Mouse (Mus musculus): ENCODE data around the gene Rassf1. TPM values are rescaled to one million over a fixed set of nuclear protein-coding genes. Genes with fewer than 3 reads are reported as not detected.

The Rassf1 gene
- polyA plus RNA-seq, 1 experiment from 2014 or later, result 89.7 TPM

- no peak overlapping the region for H3K9ac ChIP-seq
- no peaks in the 10 kb centered on the region for H3K27me3 ChIP-seq
- H3K27ac ChIP-seq, result peak overlapping the region; percentile 87
- no peaks in the 10 kb centered on the region for H3K9me3 ChIP-seq
- peaks cover 39% of the 10 kb centered on the region for H3K36me3 ChIP-seq
- no peak for ATAC-seq (ENCODE audit: insufficient number of reproducible peaks, low FRiP score, low TSS enrichment, low read depth)
- 0 out of 2 replicates have a peak overlapping the region, but pooled peaks have one; percentile 43 for H3K4me3 ChIP-seq
- WGBS, result 70% methylated on average over 14 of the region's 14 CpGs
- peaks cover 54% of the 10 kb centered on the region for H3K4me1 ChIP-seq
- H3K4me2 ChIP-seq, result 0 out of 2 replicates have a peak overlapping the region, but pooled peaks have one; percentile 57
Observed at GRCm38 (mm10) chr9:107575579-107576356, 24.4 kb downstream of the Rassf1 start.

GRCm38 (mm10) chr9:107576357-107577107 is 25.2 kb downstream of the Rassf1 start, which contains the start of gene Hyal1:
Gene Hyal1 (plus strand): TSS chr9:107576927.
- no peaks in the 10 kb centered on the region for H3K9me3 ChIP-seq
- peak; percentile 60; the same call in 1 of the 2 replicates for ATAC-seq (ENCODE audit: insufficient number of reproducible peaks, low FRiP score, low TSS enrichment, low read depth)
- peak within 1 kb of the TSS; percentile 40; the same call in 1 of the 2 replicates for H3K9ac ChIP-seq
- 17% methylated on average over 16 of the region's 16 CpGs for WGBS
- peak within 1 kb of the TSS; percentile 87 for H3K27ac ChIP-seq
- peak within 1 kb of the TSS; percentile 43 for H3K4me3 ChIP-seq
- H3K27me3 ChIP-seq, result no peaks in the 10 kb centered on the region
- H3K36me3 ChIP-seq, result peaks cover 32% of the 10 kb centered on the region
- H3K4me1 ChIP-seq, result peaks cover 50% of the 10 kb centered on the region
- peak within 1 kb of the TSS; percentile 57 for H3K4me2 ChIP-seq

- H3K9me3 ChIP-seq, result no peaks in the 10 kb centered on the region
- H3K27me3 ChIP-seq, result no peaks in the 10 kb centered on the region
- peaks cover 23% of the 10 kb centered on the region for H3K36me3 ChIP-seq
- H3K9ac ChIP-seq, result no peak overlapping the region
- H3K27ac ChIP-seq, result no peak overlapping the region
- H3K4me3 ChIP-seq, result no peak overlapping the region
- H3K4me1 ChIP-seq, result peaks cover 55% of the 10 kb centered on the region
- no peak for ATAC-seq (ENCODE audit: insufficient number of reproducible peaks, low FRiP score, low TSS enrichment, low read depth)
- 0 out of 2 replicates have a peak overlapping the region, but pooled peaks have one; percentile 6 for H3K4me2 ChIP-seq
- WGBS, result 93% methylated on average over 10 of the region's 10 CpGs
Observed at GRCm38 (mm10) chr9:107577871-107578270, 26.5 kb downstream of the Rassf1 start.

GRCm38 (mm10) chr9:107578587-107578986 is 27.2 kb downstream of the Rassf1 start, which contains the start of gene Naa80:
Gene Naa80 (plus strand): TSS chr9:107578887.
- H3K36me3 ChIP-seq, result peaks cover 22% of the 10 kb centered on the region
- peak within 1 kb of the TSS; percentile 70; the same call in 1 of the 2 replicates for H3K4me2 ChIP-seq
- peaks cover 55% of the 10 kb centered on the region for H3K4me1 ChIP-seq
- H3K9me3 ChIP-seq, result no peaks in the 10 kb centered on the region
- peak within 1 kb of the TSS; percentile 96 for H3K27ac ChIP-seq
- H3K9ac ChIP-seq, result no peak within 1 kb of the TSS
- 78% methylated on average over 3 of the region's 3 CpGs for WGBS
- no peaks in the 10 kb centered on the region for H3K27me3 ChIP-seq
- no peak for ATAC-seq (ENCODE audit: insufficient number of reproducible peaks, low FRiP score, low TSS enrichment, low read depth)
- H3K4me3 ChIP-seq, result no peak within 1 kb of the TSS

GRCm38 (mm10) chr9:107579023-107579900 is 27.9 kb downstream of the Rassf1 start:
- Histone ChIP-seq H3K36me3 (peaks cover 19% of the 10 kb centered on the region), H3K4me1 (peaks cover 55% of the 10 kb centered on the region), H3K9me3 (no peaks in the 10 kb centered on the region), H3K27me3 (no peaks in the 10 kb centered on the region), H3K4me3 (no peak overlapping the region), H3K4me2 (peak overlapping the region; percentile 70; the same call in 1 of the 2 replicates), H3K9ac (no peak overlapping the region), H3K27ac (peak overlapping the region; percentile 96)
- 91% methylated on average over 14 of the region's 14 CpGs for WGBS
- no peak for ATAC-seq (ENCODE audit: insufficient number of reproducible peaks, low FRiP score, low TSS enrichment, low read depth)

GRCm38 (mm10) chr9:107580501-107581317 is 29.4 kb downstream of the Rassf1 start, which contains the start of gene Hyal3:
Gene Hyal3 (plus strand): TSS chr9:107580818.
- peak within 1 kb of the TSS; percentile 60 for H3K4me3 ChIP-seq
- under 1% methylated on average over 32 of the region's 32 CpGs for WGBS
- H3K4me1 ChIP-seq, result peaks cover 53% of the 10 kb centered on the region
- H3K4me2 ChIP-seq, result peak within 1 kb of the TSS; percentile 70
- H3K36me3 ChIP-seq, result peaks cover 13% of the 10 kb centered on the region
- peak within 1 kb of the TSS; percentile 96 for H3K27ac ChIP-seq
- peak within 1 kb of the TSS; percentile 47 for H3K9ac ChIP-seq
- no peaks in the 10 kb centered on the region for H3K27me3 ChIP-seq
- no peaks in the 10 kb centered on the region for H3K9me3 ChIP-seq
- ATAC-seq (ENCODE audit: insufficient number of reproducible peaks, low FRiP score, low TSS enrichment, low read depth), result peak; percentile 73

GRCm38 (mm10) chr9:107581584-107581983 is 30.2 kb downstream of the Rassf1 start:
- no peaks in the 10 kb centered on the region for H3K27me3 ChIP-seq
- H3K36me3 ChIP-seq, result peaks cover 13% of the 10 kb centered on the region
- peak overlapping the region; percentile 47; the same call in 1 of the 2 replicates for H3K9ac ChIP-seq
- peak overlapping the region; percentile 96 for H3K27ac ChIP-seq
- H3K4me2 ChIP-seq, result peak overlapping the region; percentile 70
- no peaks in the 10 kb centered on the region for H3K9me3 ChIP-seq
- H3K4me3 ChIP-seq, result peak overlapping the region; percentile 60
- WGBS, result 64% methylated on average over 4 of the region's 4 CpGs
- H3K4me1 ChIP-seq, result peaks cover 45% of the 10 kb centered on the region
- no peak for ATAC-seq (ENCODE audit: insufficient number of reproducible peaks, low FRiP score, low TSS enrichment, low read depth)

- H3K9ac ChIP-seq, result no peak overlapping the region
- H3K9me3 ChIP-seq, result no peaks in the 10 kb centered on the region
- H3K4me2 ChIP-seq, result no peak overlapping the region
- H3K4me1 ChIP-seq, result peaks cover 38% of the 10 kb centered on the region
- no peak overlapping the region for H3K4me3 ChIP-seq
- no peak overlapping the region for H3K27ac ChIP-seq
- no peaks in the 10 kb centered on the region for H3K27me3 ChIP-seq
- no peak for ATAC-seq (ENCODE audit: insufficient number of reproducible peaks, low FRiP score, low TSS enrichment, low read depth)
- H3K36me3 ChIP-seq, result peaks cover 13% of the 10 kb centered on the region
- 89% methylated on average over 7 of the region's 7 CpGs for whole genome bisulfite sequencing
Observed at GRCm38 (mm10) chr9:107582509-107583062, 31.2 kb downstream of the Rassf1 start.

GRCm38 (mm10) chr9:107583174-107583573 is 31.8 kb downstream of the Rassf1 start:
- H3K4me3 ChIP-seq, result no peak overlapping the region
- no peaks in the 10 kb centered on the region for H3K27me3 ChIP-seq
- peaks cover 38% of the 10 kb centered on the region for H3K4me1 ChIP-seq
- H3K9me3 ChIP-seq, result no peaks in the 10 kb centered on the region
- no peak overlapping the region for H3K4me2 ChIP-seq
- no peak for ATAC-seq (ENCODE audit: insufficient number of reproducible peaks, low FRiP score, low TSS enrichment, low read depth)
- WGBS, result 93% methylated on average over 14 of the region's 14 CpGs
- H3K27ac ChIP-seq, result no peak overlapping the region
- H3K36me3 ChIP-seq, result peaks cover 13% of the 10 kb centered on the region
- H3K9ac ChIP-seq, result no peak overlapping the region

GRCm38 (mm10) chr9:107586504-107586903 is 35.1 kb downstream of the Rassf1 start:
- Histone ChIP-seq H3K36me3 (peaks cover 32% of the 10 kb centered on the region), H3K4me1 (peaks cover 27% of the 10 kb centered on the region), H3K4me3 (no peak overlapping the region), H3K4me2 (no peak overlapping the region), H3K9me3 (no peaks in the 10 kb centered on the region), H3K9ac (no peak overlapping the region), H3K27me3 (no peaks in the 10 kb centered on the region), H3K27ac (no peak overlapping the region)
- no peak for ATAC-seq (ENCODE audit: insufficient number of reproducible peaks, low FRiP score, low TSS enrichment, low read depth)
- 90% methylated on average over 5 of the region's 5 CpGs for WGBS
